Mouse (Mus musculus) cortical plate, adult 2 months (tissue): ENCODE results near the gene Gm37240.

Source experiments
- CTCF ChIP-seq: fragments of 200-500 bp; IDR thresholded peaks from 2 replicates; pipeline ENCODE4 v1.5.1; 2011; ENCODE audit warnings: mild to moderate bottlenecking, control low read depth, low read length; ENCODE audit not compliant: insufficient read depth; ENCODE audit errors: extremely low read depth
- POLR2A ChIP-seq: fragments of 200-500 bp; IDR thresholded peaks from 2 replicates; pipeline ENCODE4 v1.6.1; 2011; ENCODE audit warnings: mild to moderate bottlenecking, low read length, control low read depth; ENCODE audit not compliant: insufficient read depth; ENCODE audit errors: extremely low read depth

DNA sequence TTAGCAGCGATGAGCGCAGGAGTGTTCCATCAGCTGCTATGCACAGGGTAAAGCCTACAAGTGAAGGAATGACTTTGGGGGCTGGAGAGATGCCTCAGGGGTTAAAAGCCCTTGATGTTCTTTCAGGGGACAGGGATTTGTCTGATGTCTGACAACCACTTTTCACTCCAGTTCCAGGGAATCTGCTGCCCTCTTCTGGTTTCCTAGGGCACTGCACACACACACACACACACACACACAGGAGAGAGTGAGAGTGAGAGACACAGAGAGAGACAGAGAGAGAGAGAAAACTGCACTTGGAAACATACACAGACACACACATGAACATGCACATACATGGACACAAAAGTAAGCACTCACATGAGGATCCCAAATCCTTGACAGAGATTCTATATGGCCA, 1228.4 kb downstream of the Gm37240 start:
- TF ChIP-seq POLR2A (no peak), CTCF (no peak)
